Mouse (Mus musculus) erythroblast, embryonic 14.5 days (primary cell): ENCODE data around the gene Olfr1277.

Source experiments
- GATA1 ChIP-seq: IDR thresholded peaks from 2 replicates; pipeline ENCODE4 v1.6.1; 2012; ENCODE audit warnings: low read length, inconsistent platforms, mixed read lengths
- TAL1 ChIP-seq: IDR thresholded peaks from 3 replicates; pipeline ENCODE4 v1.6.1; 2012; ENCODE audit warnings: low read length, inconsistent platforms, mixed read lengths

- no peak for TF ChIP-seq TAL1
- TF ChIP-seq GATA1, result no peak
Observed at GRCm38 (mm10) chr2:111289836-111290235, 15.9 kb upstream of the Olfr1277 start, which contains the start of gene Olfr1278.
